Mouse (Mus musculus) liver, adult 2 months (tissue): ENCODE results near the gene Cxcl1.

ENCODE experiments used
- CTCF ChIP-seq: fragments of 200-500 bp; IDR thresholded peaks from 2 replicates; pipeline ENCODE4 v1.5.1; 2011; ENCODE audit warnings: low read depth, low read length, control low read depth
- POLR2A ChIP-seq: fragments of 200-500 bp; IDR thresholded peaks from 2 replicates; pipeline ENCODE4 v1.6.1; 2011; ENCODE audit warnings: low read length, control low read depth; ENCODE audit not compliant: insufficient read depth; ENCODE audit errors: extremely low read depth

DNA sequence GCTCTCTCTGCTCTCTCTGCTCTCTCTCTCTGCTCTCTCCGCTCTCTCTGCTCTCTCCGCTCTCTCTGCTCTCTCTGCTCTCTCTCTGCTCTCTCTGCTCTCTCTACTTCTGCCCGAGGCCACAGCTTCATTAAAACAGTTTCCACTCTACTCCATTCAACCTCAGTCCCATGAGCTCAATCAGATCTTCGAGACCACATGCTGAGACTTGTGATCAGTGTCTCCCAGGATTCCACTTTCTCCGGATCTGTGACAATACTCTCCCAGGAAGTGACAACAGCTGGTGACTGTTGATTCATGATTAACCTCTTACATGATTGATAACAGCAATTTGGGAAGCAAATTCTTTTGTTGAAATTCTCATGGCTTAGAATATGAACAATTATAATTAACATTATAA is 8.9 kb upstream of the Cxcl1 start:
- TF ChIP-seq POLR2A: no peak
- no peak for TF ChIP-seq CTCF
